Mouse (Mus musculus) lung, postnatal 36 days (tissue): ENCODE measurements around the gene Zfp266.

ENCODE experiments used
- DNase-seq: peaks from one replicate; pipeline ENCODE4 v3.0.0; 2022; ENCODE audit warnings: mixed read lengths

The Zfp266 gene

GRCm38 (mm10) chr9:20491858-20492526 is 29.2 kb downstream of the Zfp266 start:
- no peak for DNase-seq

DNA sequence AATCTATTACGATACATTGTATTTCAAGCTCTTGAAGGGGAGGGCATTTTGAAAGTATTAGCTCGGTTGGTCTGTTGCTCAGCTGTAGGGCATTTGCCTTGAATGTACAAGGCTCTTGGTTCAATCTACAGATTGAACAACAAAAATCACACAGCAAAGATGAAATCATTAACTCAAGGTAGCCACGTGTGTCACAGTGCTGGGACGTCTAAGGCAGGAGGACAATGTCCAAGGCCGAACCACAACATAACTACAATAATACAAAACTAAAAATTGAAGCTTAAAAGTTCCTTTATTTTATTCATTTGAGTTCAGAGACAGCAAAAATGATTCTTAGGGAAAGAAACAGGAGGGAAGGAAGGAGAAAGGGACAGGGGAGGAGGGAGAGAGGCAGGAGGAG is 31.7 kb downstream of the Zfp266 start:
- DNase-seq = no peak

- no peak for DNase-seq
Measured at GRCm38 (mm10) chr9:20479396-20479795, 41.8 kb downstream of the Zfp266 start.

GRCm38 (mm10) chr9:20476632-20477031 is 44.6 kb downstream of the Zfp266 start:
- no peak for DNase-seq

DNA sequence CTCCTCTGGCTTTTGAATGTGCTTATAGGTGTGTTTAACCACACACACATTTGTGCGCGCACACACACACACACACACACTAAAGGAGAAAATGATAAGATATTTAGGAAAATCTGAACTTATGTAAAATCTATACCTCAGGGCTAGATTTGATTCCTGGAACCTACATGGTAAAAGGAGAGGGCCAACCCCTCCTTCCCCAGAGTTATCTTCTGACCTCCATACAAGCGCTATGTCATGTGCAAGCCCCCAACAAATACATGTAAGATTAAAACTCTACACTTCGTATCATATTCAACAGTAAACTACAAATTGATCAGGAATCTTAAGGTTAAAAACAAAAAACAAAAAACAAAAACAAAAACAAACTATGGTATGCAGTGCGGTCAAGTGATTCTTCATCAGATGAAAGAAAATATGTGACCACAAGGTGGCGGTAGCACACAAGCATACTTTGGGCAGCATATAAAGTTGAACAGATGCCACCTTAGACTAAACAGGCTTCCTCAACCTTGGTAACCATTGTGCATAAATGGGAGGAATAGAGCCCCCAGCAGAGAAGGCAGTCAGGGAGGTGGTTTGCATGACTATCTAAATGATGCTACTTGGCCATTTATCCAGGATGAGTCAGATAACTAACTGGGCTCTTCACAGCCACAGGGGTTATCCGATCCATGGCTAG is 54.3 kb downstream of the Zfp266 start:
- DNase-seq = peak; percentile 91

- DNase-seq = peak; percentile 82
Measured at GRCm38 (mm10) chr9:20459377-20460317, 61.6 kb downstream of the Zfp266 start, which contains the start of gene Zfp26. TSS of gene Zfp26 (minus strand) at chr9:20460162.

GRCm38 (mm10) chr9:20453647-20454046 is 67.6 kb downstream of the Zfp266 start:
- no peak for DNase-seq

DNA sequence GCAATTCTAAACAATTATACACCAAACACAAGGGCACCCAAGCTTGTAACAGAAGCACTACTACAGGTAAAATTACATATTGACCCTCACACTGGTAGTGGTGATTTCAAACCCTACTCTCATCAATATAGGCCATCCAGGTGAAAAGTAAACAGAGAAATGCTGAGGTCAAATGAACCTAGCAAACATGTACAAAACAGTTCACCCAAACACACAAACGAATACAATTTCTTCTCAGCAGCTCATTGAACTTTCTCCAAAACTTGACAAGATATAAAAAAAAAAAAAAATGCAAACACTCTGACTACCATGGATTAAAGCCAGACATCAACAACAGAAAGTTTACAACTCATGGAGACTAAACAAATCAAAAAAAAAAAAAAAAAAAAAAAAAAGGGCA is 69.7 kb downstream of the Zfp266 start:
- DNase-seq = no peak
